Mouse (Mus musculus) ES-Bruce4 (cell line): ENCODE results near the gene Nr2c1.

Source experiments
- CTCF ChIP-seq: IDR thresholded peaks from one replicate; pipeline ENCODE4 v1.8.1; 2011; ENCODE audit warnings: low read depth, low read length
- POLR2A ChIP-seq: IDR thresholded peaks from one replicate; pipeline ENCODE4 v1.8.1; 2011; ENCODE audit warnings: low read length; ENCODE audit not compliant: insufficient read depth

DNA sequence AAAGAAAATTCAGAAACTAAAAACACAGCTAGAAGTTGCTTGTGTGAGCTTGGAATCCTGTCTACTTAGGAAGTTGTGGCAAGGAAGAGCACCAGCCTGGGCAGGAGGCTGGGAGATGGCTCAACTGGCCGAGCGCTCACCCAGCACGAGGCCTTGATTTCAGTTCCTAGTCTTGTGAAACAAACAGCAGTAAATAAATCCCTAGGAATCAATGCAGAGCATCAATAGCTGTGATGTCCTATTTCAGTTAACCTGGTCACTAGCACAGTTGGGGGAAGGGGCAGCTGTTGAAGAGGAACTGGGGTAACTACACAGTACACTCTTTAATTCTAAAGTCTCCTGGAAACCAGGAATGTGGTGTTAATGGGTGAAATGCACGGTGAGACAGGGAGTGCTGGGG lies 57.1 kb downstream of the Nr2c1 start:
- TF ChIP-seq POLR2A (no peak), CTCF (no peak)
